Mouse (Mus musculus) gastrocnemius, postnatal 25 days (tissue): ENCODE data around the gene Spem2. TPM values are rescaled to one million over a fixed set of nuclear protein-coding genes. Genes with fewer than 3 reads are reported as not detected.

Experiments used
- total RNA-seq, 2 experiments: library from RNA; stranded (reverse); gene quantifications; 1 replicate in 1 of 2; 2 replicates in 1 of 2; pipeline ENCODE4 v1.2.3; 2021

Gene Spem2
- total RNA-seq, 2 experiments from 2014 or later = not detected

Other genes starting within 250 kb of the Spem2 start
- gene Wrap53, start 238.2 kb downstream of the Spem2 start, total RNA-seq = 1 to 10 TPM; 3.4 to 3.7 TPM
- 10 to 100 TPM; 12.2 to 12.7 TPM for gene Trp53, start 238.1 kb downstream of the Spem2 start, total RNA-seq
- gene Atp1b2, start 212.5 kb downstream of the Spem2 start, total RNA-seq = 100 to 1,000 TPM; 365 to 378 TPM
- gene Shbg, start 200.6 kb downstream of the Spem2 start, total RNA-seq = under 1 TPM in 1 of 2 experiments, not detected in 1; 0.62 TPM
- gene Sat2, start 196.4 kb downstream of the Spem2 start, total RNA-seq = 1 to 10 TPM; 2.3 to 2.8 TPM
- gene Fxr2, start 185.5 kb downstream of the Spem2 start, total RNA-seq = 10 to 100 TPM; 76.0 to 77.1 TPM
- gene Sox15, start 163.2 kb downstream of the Spem2 start, total RNA-seq = not detected
- gene Mpdu1, start 155.8 kb downstream of the Spem2 start, total RNA-seq = 10 to 100 TPM in 1 of 2 experiments, 1 to 10 TPM in 1; 6.6 to 10.0 TPM
- gene Cd68, start 152.3 kb downstream of the Spem2 start, total RNA-seq = 1 to 10 TPM; 1.3 to 9.1 TPM
- 100 to 1,000 TPM in 1 of 2 experiments, 10 to 100 TPM in 1; 99.8 to 102 TPM for gene Eif4a1, start 146.0 kb downstream of the Spem2 start, total RNA-seq
- 10 to 100 TPM; 19.1 to 23.5 TPM for gene Senp3, start 136.4 kb downstream of the Spem2 start, total RNA-seq
- gene Tnfsf13, start 132.7 kb downstream of the Spem2 start, total RNA-seq = 1 to 10 TPM in 1 of 2 experiments, under 1 TPM in 1; 0.67 to 1.5 TPM
- gene Tnfsf12, start 122.6 kb downstream of the Spem2 start, total RNA-seq = 10 to 100 TPM in 1 of 2 experiments, 1 to 10 TPM in 1; 8.3 to 11.6 TPM
- gene Tnfsfm13, start 122.4 kb downstream of the Spem2 start, total RNA-seq = 1 to 10 TPM in 1 of 2 experiments, under 1 TPM in 1; 0.87 to 2.1 TPM
- gene Polr2a, start 59.8 kb downstream of the Spem2 start, total RNA-seq = 10 to 100 TPM; 24.7 to 27.5 TPM
- not detected for gene Slc35g3, start 56.5 kb downstream of the Spem2 start, total RNA-seq
- gene Zbtb4, start 52.6 kb downstream of the Spem2 start, total RNA-seq = 10 to 100 TPM; 23.0 to 28.1 TPM
- gene Chrnb1, start 22.5 kb downstream of the Spem2 start, total RNA-seq = 10 to 100 TPM; 36.2 to 53.1 TPM
- gene Fgf11, start 16.6 kb downstream of the Spem2 start, total RNA-seq = 1 to 10 TPM; 6.3 to 6.7 TPM
- under 1 TPM; 0.18 to 0.35 TPM for gene Tmem102, start 12.8 kb downstream of the Spem2 start, total RNA-seq
- gene Gm39566, start 3.2 kb downstream of the Spem2 start, total RNA-seq = not detected
- gene Spem1, start 3.7 kb upstream of the Spem2 start, total RNA-seq = not detected
- 1 to 10 TPM; 3.1 to 3.9 TPM for gene Nlgn2, start 19.3 kb upstream of the Spem2 start, total RNA-seq
- gene Tmem256, start 20.0 kb upstream of the Spem2 start, total RNA-seq = 100 to 1,000 TPM; 126 to 144 TPM
- gene Plscr3, start 27.9 kb upstream of the Spem2 start, total RNA-seq = 10 to 100 TPM; 10.8 to 13.7 TPM
- under 1 TPM in 1 of 2 experiments, not detected in 1; 0.11 TPM for gene Tnk1, start 40.3 kb upstream of the Spem2 start, total RNA-seq
- gene Tmem95, start 59.6 kb upstream of the Spem2 start, total RNA-seq = not detected
- 1 to 10 TPM; 1.7 to 2.2 TPM for gene Kctd11, start 62.9 kb upstream of the Spem2 start, total RNA-seq
- under 1 TPM; 0.26 to 0.38 TPM for gene Acap1, start 77.1 kb upstream of the Spem2 start, total RNA-seq
- not detected for gene 2810408A11Rik, start 82.5 kb upstream of the Spem2 start, total RNA-seq
- 10 to 100 TPM; 25.4 to 26.0 TPM for gene Neurl4, start 82.6 kb upstream of the Spem2 start, total RNA-seq
- 10 to 100 TPM; 34.6 to 35.2 TPM for gene Gps2, start 95.4 kb upstream of the Spem2 start, total RNA-seq
- 100 to 1,000 TPM; 417 to 422 TPM for gene Eif5a, start 103.5 kb upstream of the Spem2 start, total RNA-seq
- 10 to 100 TPM; 10.4 to 10.9 TPM for gene Ybx2, start 117.3 kb upstream of the Spem2 start, total RNA-seq
- gene Slc2a4, start 129.7 kb upstream of the Spem2 start, total RNA-seq = 100 to 1,000 TPM; 306 to 340 TPM
- gene Cldn7, start 146.3 kb upstream of the Spem2 start, total RNA-seq = under 1 TPM in 1 of 2 experiments, not detected in 1; 0.91 TPM
- gene Ctdnep1, start 162.7 kb upstream of the Spem2 start, total RNA-seq = 100 to 1,000 TPM; 195 to 205 TPM
- gene Elp5, start 164.1 kb upstream of the Spem2 start, total RNA-seq = 10 to 100 TPM; 37.0 to 44.2 TPM
- gene Gabarap, start 172.7 kb upstream of the Spem2 start, total RNA-seq = 100 to 1,000 TPM; 148 to 170 TPM
- 10 to 100 TPM; 15.0 to 16.1 TPM for gene Phf23, start 177.3 kb upstream of the Spem2 start, total RNA-seq
- gene Dvl2, start 182.1 kb upstream of the Spem2 start, total RNA-seq = 1 to 10 TPM; 3.7 to 4.1 TPM
- gene Acadvl, start 196.9 kb upstream of the Spem2 start, total RNA-seq = 100 to 1,000 TPM; 342 to 380 TPM
- 1 to 10 TPM; 5.6 to 6.9 TPM for gene Dlg4, start 198.5 kb upstream of the Spem2 start, total RNA-seq
- not detected for gene Asgr1, start 235.6 kb upstream of the Spem2 start, total RNA-seq